Mouse (Mus musculus) heart, adult 2 months (tissue): ENCODE data around the gene Nufip1. TPM values are rescaled to one million over a fixed set of nuclear protein-coding genes. Genes with fewer than 3 reads are reported as not detected.

Experiments used
- DNase-seq, 2 experiments: peaks; one replicate each; pipeline ENCODE4 v3.0.0; 2021
- H3K27ac ChIP-seq: fragments of 200-600 bp; 2 replicates; pipeline ENCODE4 v1.8.1; 2022
- H3K27me3 ChIP-seq: fragments of 200-500 bp; 2 replicates; pipeline ENCODE4 v1.6.1; 2012; ENCODE audit warnings: mild to moderate bottlenecking, low read length, inconsistent platforms, mixed read lengths; ENCODE audit not compliant: control insufficient read depth, insufficient read depth
- H3K36me3 ChIP-seq: fragments of 200-500 bp; 2 replicates; pipeline ENCODE4 v1.6.1; 2012; ENCODE audit warnings: low read length, inconsistent platforms; ENCODE audit not compliant: control insufficient read depth, insufficient read depth
- H3K4me1 ChIP-seq: fragments of 200-500 bp; 2 replicates; pipeline ENCODE4 v1.6.1; 2011; ENCODE audit warnings: low read length; ENCODE audit not compliant: control insufficient read depth, insufficient read depth
- H3K4me3 ChIP-seq: fragments of 200-600 bp; 2 replicates; pipeline ENCODE4 v1.8.1; 2022
- H3K79me2 ChIP-seq: fragments of 200-500 bp; replicated peaks from 2 replicates; pipeline ENCODE4 v1.6.1; 2012; ENCODE audit warnings: mild to moderate bottlenecking, inconsistent platforms, low read length, moderate library complexity, mixed read lengths; ENCODE audit not compliant: control insufficient read depth, insufficient read depth
- H3K9ac ChIP-seq: fragments of 200-500 bp; 2 replicates; pipeline ENCODE4 v1.6.1; 2012; ENCODE audit warnings: low read depth, mild to moderate bottlenecking, control low read depth, inconsistent platforms, low read length, mixed read lengths
- CTCF ChIP-seq: fragments of 200-600 bp; IDR thresholded peaks from 2 replicates; pipeline ENCODE4 v1.8.1; 2022; ENCODE audit warnings: antibody characterized with exemption, mild to moderate bottlenecking, moderate library complexity
- EP300 ChIP-seq: fragments of 200-500 bp; IDR thresholded peaks from 2 replicates; pipeline ENCODE4 v1.6.1; 2011; ENCODE audit warnings: low read depth, low read length, control low read depth; ENCODE audit not compliant: insufficient read depth
- POLR2A ChIP-seq: fragments of 200-500 bp; IDR thresholded peaks from 2 replicates; pipeline ENCODE4 v1.6.1; 2011; ENCODE audit warnings: mild to moderate bottlenecking, low read depth, low read length, control low read depth; ENCODE audit not compliant: insufficient read depth
- WGBS: fragments of 180-500 bp; shearing (Covaris S2); methylation state at CpG from one replicate; pipeline ENCODE4 v1.1.7; 2018; 5-methylcytosine and 5-hydroxymethylcytosine counted together
- intact Hi-C: fragments of 180-260 bp; cut with DNase I; formaldehyde crosslinking; loops from one replicate; pipeline ENCODE4 v1.15.1; 2025
- polyA plus RNA-seq: library from polyadenylated mRNA; depleted of rRNA; stranded (reverse); fragments of >200 nt; gene quantifications from 2 replicates; pipeline ENCODE4 v1.2.3, GENCODE M21; 2012
- total RNA-seq, 2 experiments: library from RNA; stranded (reverse); gene quantifications; 2 replicates each; pipeline ENCODE4 v1.2.3; 2021

Nufip1 gene
- total and polyA plus RNA-seq, 3 experiments, result 1.5 to 3.1 (median 3.0) TPM

GRCm38 (mm10) chr14:76121901-76122662 lies 11.4 kb downstream of the Nufip1 start:
- no peaks in the 10 kb centered on the region for H3K79me2 ChIP-seq
- 48% methylated on average over 6 of the region's 6 CpGs for WGBS
- TF ChIP-seq EP300, result 0 out of 2 replicates have a peak, but pooled peaks have one; percentile 57
- peak; percentile 94 for TF ChIP-seq CTCF
- no peak for TF ChIP-seq POLR2A
- H3K27ac ChIP-seq, result no peak overlapping the region
- intact Hi-C loops, result loop anchor here (1.0 to 2.0 kb wide), 2 partner anchors 351 to 891 kb away; no protein-coding TSS in a partner anchor
- H3K4me3 ChIP-seq, result no peak overlapping the region
- H3K27me3 ChIP-seq, result no peaks in the 10 kb centered on the region
- H3K9ac ChIP-seq, result no peak overlapping the region
- no peaks in the 10 kb centered on the region for H3K36me3 ChIP-seq
- DNase-seq, result peak; percentile 26 to 32
- peaks cover 2% of the 10 kb centered on the region for H3K4me1 ChIP-seq

GRCm38 (mm10) chr14:76122663-76123058 lies 12.0 kb downstream of the Nufip1 start:
- DNase-seq, result no peak
- WGBS, result 72% methylated on average over 8 of the region's 8 CpGs
- H3K27me3 ChIP-seq, result no peaks in the 10 kb centered on the region
- H3K9ac ChIP-seq, result no peak overlapping the region
- no peak for TF ChIP-seq EP300
- no peak for TF ChIP-seq CTCF
- TF ChIP-seq POLR2A, result no peak
- no peak overlapping the region for H3K27ac ChIP-seq
- no peaks in the 10 kb centered on the region for H3K36me3 ChIP-seq
- intact Hi-C loops, result loop anchor here (1.0 kb wide), 1 partner anchor 351 kb away; no protein-coding TSS in a partner anchor
- no peak overlapping the region for H3K4me3 ChIP-seq
- H3K79me2 ChIP-seq, result no peaks in the 10 kb centered on the region
- peaks cover 2% of the 10 kb centered on the region for H3K4me1 ChIP-seq

- intact Hi-C loops, result no loop called here
- H3K4me3 ChIP-seq, result no peak overlapping the region
- H3K36me3 ChIP-seq, result peaks cover 3% of the 10 kb centered on the region
- TF ChIP-seq EP300, result no peak
- no peak for TF ChIP-seq CTCF
- no peak for TF ChIP-seq POLR2A
- no peaks in the 10 kb centered on the region; the same call in none of the 2 replicates for H3K4me1 ChIP-seq
- 98% methylated on average over 3 of the region's 3 CpGs for WGBS
- no peak overlapping the region for H3K27ac ChIP-seq
- H3K27me3 ChIP-seq, result no peaks in the 10 kb centered on the region
- H3K79me2 ChIP-seq, result no peaks in the 10 kb centered on the region
- no peak overlapping the region for H3K9ac ChIP-seq
- DNase-seq, result no peak
Measured at GRCm38 (mm10) chr14:76127311-76127710, 16.6 kb downstream of the Nufip1 start.

GRCm38 (mm10) chr14:76128174-76128573 lies 17.5 kb downstream of the Nufip1 start:
- intact Hi-C loops, result no loop called here
- DNase-seq, result no peak
- peaks cover 5% of the 10 kb centered on the region for H3K36me3 ChIP-seq
- no peak overlapping the region for H3K9ac ChIP-seq
- 70% methylated on average over 4 of the region's 4 CpGs for WGBS
- H3K79me2 ChIP-seq, result no peaks in the 10 kb centered on the region
- H3K4me1 ChIP-seq, result no peaks in the 10 kb centered on the region
- H3K4me3 ChIP-seq, result no peak overlapping the region
- H3K27me3 ChIP-seq, result no peaks in the 10 kb centered on the region
- no peak overlapping the region for H3K27ac ChIP-seq
- TF ChIP-seq EP300, result no peak
- TF ChIP-seq CTCF, result no peak
- no peak for TF ChIP-seq POLR2A

- Histone ChIP-seq H3K27ac (no peak overlapping the region), H3K79me2 (no peaks in the 10 kb centered on the region), H3K9ac (no peak overlapping the region), H3K4me1 (no peaks in the 10 kb centered on the region), H3K36me3 (peaks cover 5% of the 10 kb centered on the region), H3K4me3 (no peak overlapping the region), H3K27me3 (no peaks in the 10 kb centered on the region)
- DNase-seq, result no peak
- intact Hi-C loops, result no loop called here
- TF ChIP-seq POLR2A (no peak), EP300 (no peak), CTCF (peak; percentile 38)
- 94% methylated on average over 4 of the region's 4 CpGs for WGBS
Measured at GRCm38 (mm10) chr14:76134975-76135374, 24.3 kb downstream of the Nufip1 start.

- no peak overlapping the region for H3K9ac ChIP-seq
- no peak overlapping the region for H3K27ac ChIP-seq
- TF ChIP-seq POLR2A, result no peak
- H3K4me3 ChIP-seq, result no peak overlapping the region
- H3K36me3 ChIP-seq, result no peaks in the 10 kb centered on the region
- no peak for DNase-seq
- no peaks in the 10 kb centered on the region for H3K27me3 ChIP-seq
- peaks cover 4% of the 10 kb centered on the region for H3K4me1 ChIP-seq
- WGBS, result 91% methylated on average over 1 of the region's 1 CpGs
- intact Hi-C loops, result no loop called here
- no peaks in the 10 kb centered on the region for H3K79me2 ChIP-seq
Measured at GRCm38 (mm10) chr14:76145248-76145647, 34.6 kb downstream of the Nufip1 start.
